Mouse (Mus musculus): ENCODE results near the gene Ttll11. TPM values are rescaled to one million over a fixed set of nuclear protein-coding genes. Genes with fewer than 3 reads are reported as not detected.

Ttll11 gene
- polyA plus RNA-seq, 1 experiment from 2014 or later: 0.86 TPM

DNA sequence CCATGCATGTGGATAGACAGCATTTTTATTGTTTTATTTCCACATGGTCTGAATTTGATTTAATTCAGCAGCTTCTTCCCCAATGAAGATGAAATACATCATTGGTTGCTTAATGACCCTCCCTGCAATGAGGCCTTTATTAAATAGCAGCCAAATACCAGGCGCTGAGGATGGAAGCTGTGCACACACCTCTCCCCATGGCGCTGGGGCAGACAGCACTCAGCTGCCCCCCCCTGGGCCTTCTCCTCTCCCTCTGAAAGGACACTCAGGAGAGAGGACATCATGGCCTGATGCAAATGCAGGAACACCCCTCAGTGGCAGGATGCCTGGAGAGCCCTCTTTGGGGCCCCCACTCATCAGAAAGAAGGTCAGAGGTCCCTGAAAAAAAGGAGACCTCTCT lies 16.4 kb downstream of the Ttll11 start:
- WGBS: 80% methylated on average over 2 of the region's 2 CpGs
- Histone ChIP-seq H3K36me3 (no peaks in the 10 kb centered on the region), H3K4me3 (no peak overlapping the region), H3K9me3 (no peaks in the 10 kb centered on the region), H3K27me3 (replicated peaks) (no peaks in the 10 kb centered on the region), H3K4me2 (no peak overlapping the region), H3K4me1 (0 out of 2 replicates have a peak, but pooled peaks cover 7% of the 10 kb centered on the region), H3K27ac (replicated peaks) (no peak overlapping the region), H3K9ac (no peak overlapping the region)
- ATAC-seq (ENCODE audit: extremely low read depth, insufficient number of reproducible peaks, low FRiP score, low TSS enrichment): no peak

DNA sequence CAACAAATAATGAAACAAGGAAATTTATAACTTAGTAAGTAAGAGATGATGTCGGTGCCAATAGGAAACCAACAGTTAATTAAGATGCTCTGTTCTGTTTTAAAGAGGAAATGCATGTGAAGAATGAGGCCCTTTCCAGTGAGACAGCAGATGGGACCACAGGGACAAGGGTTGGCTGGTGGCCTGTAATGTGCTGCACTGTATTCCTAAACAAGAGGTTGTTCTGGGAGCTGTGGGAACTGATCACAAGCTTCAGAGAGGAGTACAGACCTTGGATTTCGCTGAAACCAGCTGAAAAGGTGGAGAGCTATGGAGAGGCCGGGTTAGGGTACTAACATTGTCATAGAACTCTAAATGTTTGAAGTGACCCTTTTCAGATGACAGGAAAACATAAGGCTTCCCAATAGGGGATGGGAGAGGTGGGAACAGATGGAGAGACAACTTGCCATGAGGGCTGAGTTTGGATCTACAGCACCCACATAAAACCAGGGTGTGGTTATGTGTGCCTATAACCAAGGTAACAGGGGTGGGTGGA lies 18.1 kb downstream of the Ttll11 start:
- H3K27me3 ChIP-seq (replicated peaks): no peaks in the 10 kb centered on the region
- no peaks in the 10 kb centered on the region for H3K9me3 ChIP-seq
- WGBS: 76% methylated on average over 3 of the region's 3 CpGs
- 0 out of 2 replicates have a peak, but pooled peaks cover 7% of the 10 kb centered on the region for H3K4me1 ChIP-seq
- no peak overlapping the region for H3K27ac ChIP-seq (replicated peaks)
- H3K9ac ChIP-seq: no peak overlapping the region
- no peaks in the 10 kb centered on the region for H3K36me3 ChIP-seq
- no peak for ATAC-seq (ENCODE audit: extremely low read depth, insufficient number of reproducible peaks, low FRiP score, low TSS enrichment)
- no peak overlapping the region for H3K4me3 ChIP-seq
- H3K4me2 ChIP-seq: no peak overlapping the region

DNA sequence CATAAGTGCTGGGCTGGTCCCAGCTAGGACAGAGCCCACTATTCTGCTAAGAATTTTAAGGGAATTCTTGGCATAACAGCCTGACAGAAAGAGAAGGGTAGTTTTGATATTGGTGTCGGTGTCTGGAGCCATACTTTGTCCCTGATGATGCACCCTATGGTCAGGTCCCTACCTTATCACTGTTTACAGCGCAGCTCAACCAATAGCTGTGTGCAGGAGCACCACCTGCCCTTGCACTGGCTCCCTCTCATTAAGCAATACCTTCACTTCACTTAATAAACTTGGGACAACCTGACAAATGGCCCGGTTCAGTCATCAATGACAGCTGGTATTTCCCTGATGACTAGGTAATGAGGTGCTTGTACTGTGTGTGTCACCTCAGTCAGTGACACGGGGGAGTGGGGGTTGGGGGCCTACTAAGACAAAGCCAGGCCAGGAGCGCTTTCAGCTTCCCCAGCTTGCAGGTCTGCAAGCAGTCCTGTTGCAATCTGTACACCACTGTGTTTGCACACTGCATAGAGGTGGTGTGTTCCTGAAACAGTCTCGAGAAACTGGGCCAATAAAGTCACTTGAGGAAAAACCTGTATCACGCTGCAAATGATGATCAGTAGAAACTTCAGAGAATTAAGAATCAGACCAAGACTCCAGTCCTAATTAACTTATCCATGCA lies 22.1 kb downstream of the Ttll11 start:
- 65% methylated on average over 7 of the region's 7 CpGs for WGBS
- Histone ChIP-seq H3K4me1 (no peaks in the 10 kb centered on the region), H3K9me3 (no peaks in the 10 kb centered on the region), H3K9ac (no peak overlapping the region), H3K27ac (replicated peaks) (no peak overlapping the region), H3K27me3 (replicated peaks) (no peaks in the 10 kb centered on the region), H3K4me2 (no peak overlapping the region), H3K4me3 (no peak overlapping the region), H3K36me3 (no peaks in the 10 kb centered on the region)
- ATAC-seq (ENCODE audit: extremely low read depth, insufficient number of reproducible peaks, low FRiP score, low TSS enrichment): no peak

DNA sequence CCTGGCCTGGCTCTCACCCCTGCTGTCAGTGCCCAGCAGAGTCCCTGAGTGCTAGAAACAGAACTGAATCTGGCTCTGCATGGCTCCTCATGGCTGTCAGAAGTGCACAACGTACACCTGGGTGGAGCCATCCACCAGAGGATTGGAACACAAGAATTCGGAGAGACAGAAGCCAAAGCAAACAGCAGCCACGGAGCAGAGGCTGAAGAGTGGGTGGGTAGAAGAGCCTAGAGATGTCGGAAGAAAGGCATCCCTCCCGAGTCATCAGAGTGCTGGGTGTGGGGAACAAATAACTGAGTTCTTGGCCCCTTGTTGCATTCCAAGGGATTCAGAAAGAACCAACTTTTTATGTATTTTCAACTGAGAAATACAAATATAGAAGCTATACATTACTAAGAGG lies 24.5 kb downstream of the Ttll11 start:
- WGBS: 37% methylated on average over 5 of the region's 5 CpGs
- H3K4me3 ChIP-seq: no peak overlapping the region
- no peak overlapping the region for H3K9ac ChIP-seq
- H3K27ac ChIP-seq (replicated peaks): no peak overlapping the region
- no peaks in the 10 kb centered on the region for H3K4me1 ChIP-seq
- H3K27me3 ChIP-seq (replicated peaks): 0 out of 2 replicates have a peak, but pooled peaks cover 10% of the 10 kb centered on the region
- H3K4me2 ChIP-seq: no peak overlapping the region
- ATAC-seq (ENCODE audit: extremely low read depth, insufficient number of reproducible peaks, low FRiP score, low TSS enrichment): no peak
- H3K9me3 ChIP-seq: no peaks in the 10 kb centered on the region
- H3K36me3 ChIP-seq: no peaks in the 10 kb centered on the region

DNA sequence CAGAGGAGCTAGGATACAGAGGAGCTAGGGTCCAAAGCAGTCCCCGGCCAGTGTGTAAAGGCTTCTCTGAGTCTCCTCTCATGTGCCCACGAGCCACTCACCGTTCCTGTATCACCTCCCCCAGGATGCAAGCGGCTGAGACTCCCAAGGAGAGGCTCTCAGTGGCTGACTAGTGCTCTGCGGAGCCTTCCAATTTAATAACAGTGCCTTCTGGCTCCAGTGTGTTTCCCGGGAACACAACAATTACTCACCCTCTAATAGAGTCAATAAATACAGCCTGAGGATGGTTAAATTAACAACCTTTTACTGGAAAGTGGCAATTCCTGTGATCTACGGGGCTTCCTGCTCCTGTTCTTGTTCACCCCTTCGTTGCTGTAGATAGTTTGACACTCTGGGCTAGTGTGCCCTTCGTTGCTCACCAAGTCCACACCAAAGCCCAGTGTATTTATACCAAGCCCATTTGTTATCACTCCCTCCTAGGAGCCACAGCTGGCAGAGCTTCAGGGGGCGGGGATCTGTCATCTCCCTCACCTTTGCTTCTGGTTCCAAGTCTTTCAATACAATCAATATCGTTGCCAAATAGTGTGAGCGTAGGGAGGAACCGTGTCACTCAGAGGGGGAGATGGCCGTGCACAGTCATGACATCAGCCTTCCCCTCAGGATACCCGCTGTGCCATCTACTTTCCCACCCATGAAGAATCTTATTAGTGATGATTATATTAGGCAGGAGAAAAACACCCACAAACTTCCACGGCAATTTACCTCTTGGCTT lies 27.3 kb downstream of the Ttll11 start:
- peaks cover 7% of the 10 kb centered on the region; the same call in 1 of the 2 replicates for H3K9me3 ChIP-seq
- 47% methylated on average over 16 of the region's 16 CpGs for WGBS

DNA sequence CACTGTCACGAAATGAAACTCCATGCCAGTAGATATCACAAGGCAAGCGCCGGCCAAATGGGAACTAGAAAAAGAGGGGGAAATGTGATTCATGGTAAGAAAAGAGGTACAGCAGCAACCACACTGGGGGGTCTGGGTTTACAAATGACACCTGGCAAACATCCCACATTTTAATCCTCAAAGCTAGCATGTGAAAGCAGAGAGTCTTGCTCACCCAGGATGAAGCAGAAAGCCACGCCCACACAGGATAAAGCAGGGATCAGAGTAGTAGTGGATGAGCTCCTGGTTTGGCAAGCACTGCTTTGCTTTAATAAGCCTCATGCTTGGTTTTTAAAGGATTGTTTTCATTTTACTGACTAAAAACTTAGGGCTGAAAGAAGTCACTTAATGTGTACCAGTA lies 34.8 kb downstream of the Ttll11 start:
- no peak for ATAC-seq (ENCODE audit: extremely low read depth, insufficient number of reproducible peaks, low FRiP score, low TSS enrichment)
- Histone ChIP-seq H3K4me3 (no peak overlapping the region), H3K4me1 (no peaks in the 10 kb centered on the region), H3K36me3 (no peaks in the 10 kb centered on the region), H3K27me3 (replicated peaks) (no peaks in the 10 kb centered on the region), H3K9me3 (peaks cover 7% of the 10 kb centered on the region; the same call in 1 of the 2 replicates), H3K9ac (no peak overlapping the region), H3K27ac (replicated peaks) (no peak overlapping the region), H3K4me2 (no peak overlapping the region)
- WGBS: 85% methylated on average over 4 of the region's 4 CpGs

More for the DNA sequence above, 27.3 kb downstream of the Ttll11 start:
- no peak overlapping the region for H3K4me3 ChIP-seq
- ATAC-seq (ENCODE audit: extremely low read depth, insufficient number of reproducible peaks, low FRiP score, low TSS enrichment): no peak
- 0 out of 2 replicates have a peak, but pooled peaks cover 10% of the 10 kb centered on the region for H3K27me3 ChIP-seq (replicated peaks)
- no peak overlapping the region for H3K4me2 ChIP-seq
- H3K27ac ChIP-seq (replicated peaks): no peak overlapping the region
- no peaks in the 10 kb centered on the region for H3K36me3 ChIP-seq
- H3K9ac ChIP-seq: no peak overlapping the region
- no peaks in the 10 kb centered on the region for H3K4me1 ChIP-seq

DNA sequence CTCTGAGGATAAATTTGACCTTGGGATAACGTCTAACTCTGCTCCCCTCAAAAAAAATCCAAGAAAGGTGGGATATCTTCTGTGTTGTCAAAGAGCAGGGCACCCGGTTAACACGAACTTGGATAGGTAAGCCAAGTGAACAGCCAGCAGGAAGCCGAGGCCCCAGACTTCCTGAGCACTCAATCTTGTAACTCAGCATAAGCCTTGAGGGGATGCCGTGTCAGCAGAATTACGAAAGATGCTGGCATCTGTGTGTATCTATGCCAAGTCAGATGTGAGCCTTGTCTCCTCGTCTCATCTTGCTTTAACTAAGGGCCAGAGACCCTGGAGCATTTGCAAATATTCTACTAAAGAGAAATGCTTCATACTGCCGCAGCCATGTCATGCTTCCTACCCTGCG lies 36.8 kb downstream of the Ttll11 start:
- no peak overlapping the region for H3K9ac ChIP-seq
- no peaks in the 10 kb centered on the region for H3K9me3 ChIP-seq
- no peak overlapping the region for H3K4me2 ChIP-seq
- H3K4me3 ChIP-seq: no peak overlapping the region
- WGBS: 70% methylated on average over 9 of the region's 9 CpGs
- no peak overlapping the region for H3K27ac ChIP-seq (replicated peaks)
- no peaks in the 10 kb centered on the region for H3K36me3 ChIP-seq
- no peaks in the 10 kb centered on the region for H3K27me3 ChIP-seq (replicated peaks)
- H3K4me1 ChIP-seq: no peaks in the 10 kb centered on the region
- no peak for ATAC-seq (ENCODE audit: extremely low read depth, insufficient number of reproducible peaks, low FRiP score, low TSS enrichment)

DNA sequence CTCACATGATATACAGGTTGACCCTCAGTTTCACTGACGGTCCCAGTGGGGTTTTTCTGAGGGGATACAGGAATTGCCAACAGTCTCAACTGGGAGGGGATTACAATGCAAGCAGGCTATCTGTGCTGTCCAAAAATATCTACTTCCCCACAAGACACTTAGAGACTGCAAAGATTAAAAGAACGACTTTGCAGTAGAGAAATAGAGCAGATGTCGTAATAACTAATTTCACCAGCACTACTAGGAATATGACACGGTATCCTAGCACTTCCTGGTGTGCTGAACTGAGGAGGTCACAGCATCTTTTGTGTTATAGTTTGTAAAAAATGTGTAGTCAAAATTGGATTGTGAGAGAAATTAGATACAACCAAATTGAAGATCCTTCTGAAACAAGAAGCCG lies 44.7 kb downstream of the Ttll11 start:
- Histone ChIP-seq H3K27me3 (replicated peaks) (no peaks in the 10 kb centered on the region), H3K9ac (no peak overlapping the region), H3K4me3 (no peak overlapping the region), H3K27ac (replicated peaks) (no peak overlapping the region), H3K4me2 (no peak overlapping the region), H3K4me1 (peaks cover 6% of the 10 kb centered on the region), H3K9me3 (peaks cover 3% of the 10 kb centered on the region; the same call in 1 of the 2 replicates), H3K36me3 (no peaks in the 10 kb centered on the region)
- 41% methylated on average over 5 of the region's 5 CpGs for WGBS
- no peak for ATAC-seq (ENCODE audit: extremely low read depth, insufficient number of reproducible peaks, low FRiP score, low TSS enrichment)

DNA sequence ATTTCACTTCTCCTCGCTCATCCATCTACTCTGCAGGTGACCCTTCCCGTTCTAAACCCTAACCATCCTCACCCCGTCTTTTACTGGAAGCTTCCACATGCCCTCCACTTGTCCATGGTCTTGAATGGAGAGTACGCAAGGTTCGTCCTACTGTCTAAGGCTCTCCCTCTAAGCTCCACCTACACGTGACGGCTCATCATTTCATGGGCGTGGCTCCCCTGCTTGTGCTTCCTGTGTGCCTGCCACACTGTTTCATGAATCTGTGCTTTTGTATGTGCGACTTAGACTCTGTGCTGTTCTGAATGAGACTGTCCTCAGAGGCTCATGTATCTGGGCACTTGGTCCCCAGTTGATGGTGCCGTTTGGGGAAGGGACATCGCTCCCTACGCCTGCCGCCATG lies 46.6 kb downstream of the Ttll11 start:
- Histone ChIP-seq H3K4me2 (no peak overlapping the region), H3K9me3 (peaks cover 3% of the 10 kb centered on the region; the same call in 1 of the 2 replicates), H3K9ac (no peak overlapping the region), H3K27me3 (replicated peaks) (no peaks in the 10 kb centered on the region), H3K36me3 (no peaks in the 10 kb centered on the region), H3K4me3 (no peak overlapping the region), H3K27ac (replicated peaks) (no peak overlapping the region), H3K4me1 (peaks cover 13% of the 10 kb centered on the region)
- ATAC-seq (ENCODE audit: extremely low read depth, insufficient number of reproducible peaks, low FRiP score, low TSS enrichment): no peak
- WGBS: 85% methylated on average over 13 of the region's 13 CpGs

DNA sequence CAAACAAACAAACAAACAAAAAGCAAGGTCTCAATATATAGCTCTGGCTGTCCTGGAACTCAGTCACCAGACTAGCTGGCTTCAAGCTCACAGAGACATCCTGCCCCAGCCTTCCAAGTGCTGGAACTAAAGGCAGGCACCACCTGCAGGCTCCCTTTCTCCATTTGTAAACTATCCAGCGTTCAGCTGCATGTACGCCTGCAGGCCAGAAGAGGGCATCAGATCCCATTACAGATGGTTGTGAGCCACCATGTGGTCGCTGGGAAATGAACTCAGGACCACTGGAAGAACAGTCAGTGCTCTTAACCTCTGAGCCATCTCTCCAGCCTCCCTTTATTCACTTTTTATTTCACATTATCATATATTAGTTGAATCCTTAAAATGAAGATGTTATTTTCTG lies 48.1 kb downstream of the Ttll11 start:
- Histone ChIP-seq H3K4me1 (peaks cover 17% of the 10 kb centered on the region), H3K27me3 (replicated peaks) (no peaks in the 10 kb centered on the region), H3K9ac (no peak overlapping the region), H3K4me2 (no peak overlapping the region), H3K4me3 (no peak overlapping the region), H3K27ac (replicated peaks) (no peak overlapping the region), H3K9me3 (peaks cover 3% of the 10 kb centered on the region; the same call in 1 of the 2 replicates), H3K36me3 (no peaks in the 10 kb centered on the region)
- 65% methylated on average over 3 of the region's 3 CpGs for WGBS
- no peak for ATAC-seq (ENCODE audit: extremely low read depth, insufficient number of reproducible peaks, low FRiP score, low TSS enrichment)

DNA sequence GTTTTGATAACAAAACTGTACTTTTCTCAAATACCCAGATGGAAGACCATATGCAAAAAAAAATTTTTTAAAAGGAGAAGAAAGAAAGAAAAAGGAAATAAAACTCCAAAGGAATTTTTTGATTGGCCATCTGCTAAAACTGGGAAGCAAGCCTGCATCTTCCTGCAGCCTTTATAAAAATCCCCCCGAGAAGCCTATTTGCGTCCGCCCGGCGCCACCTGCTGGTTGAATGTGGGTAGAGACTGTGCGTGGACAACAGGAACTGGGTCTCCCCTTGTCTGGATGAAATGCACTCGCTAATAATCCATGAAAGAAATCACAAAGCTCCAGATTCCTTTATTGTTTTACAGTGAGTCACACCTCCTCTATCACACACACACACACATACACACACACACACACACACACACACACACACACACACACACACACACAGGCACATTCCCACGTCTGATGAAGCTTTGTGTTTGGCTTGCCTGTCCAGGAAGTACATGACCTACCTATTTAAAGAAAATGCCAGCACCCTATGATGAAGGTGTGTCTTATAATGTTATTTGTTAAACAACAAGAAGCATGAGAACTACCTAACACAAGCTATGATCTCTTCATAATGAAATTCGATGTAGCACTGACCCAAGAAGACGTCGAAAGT lies 49.1 kb downstream of the Ttll11 start:
- Histone ChIP-seq H3K9me3 (peaks cover 3% of the 10 kb centered on the region; the same call in 1 of the 2 replicates), H3K36me3 (no peaks in the 10 kb centered on the region), H3K27ac (replicated peaks) (no peak overlapping the region), H3K4me1 (peaks cover 17% of the 10 kb centered on the region), H3K4me3 (no peak overlapping the region), H3K27me3 (replicated peaks) (no peaks in the 10 kb centered on the region), H3K4me2 (no peak overlapping the region), H3K9ac (no peak overlapping the region)
- no peak for ATAC-seq (ENCODE audit: extremely low read depth, insufficient number of reproducible peaks, low FRiP score, low TSS enrichment)
- 33% methylated on average over 11 of the region's 11 CpGs for WGBS

All from heart, embryonic 13.5 days (tissue).